Mouse (Mus musculus) mouse trophoblast stem cell (cell line): Measurements from ENCODE around the gene Twist2.

ENCODE experiments used
- in situ Hi-C, 2 experiments: fragments of 300-500 bp; cut with MseI, MboI; formaldehyde crosslinking; loops; 2 replicates in 1 of 2; 3 replicates in 1 of 2; pipeline ENCODE4 v1.15.1; 2025

Twist2 gene

GRCm38 (mm10) chr1:91873572-91874285 lies 72.5 kb downstream of the Twist2 start:
- in situ Hi-C loops: no loop called here

GRCm38 (mm10) chr1:91874633-91875032 lies 73.4 kb downstream of the Twist2 start:
- in situ Hi-C loops: no loop called here

DNA sequence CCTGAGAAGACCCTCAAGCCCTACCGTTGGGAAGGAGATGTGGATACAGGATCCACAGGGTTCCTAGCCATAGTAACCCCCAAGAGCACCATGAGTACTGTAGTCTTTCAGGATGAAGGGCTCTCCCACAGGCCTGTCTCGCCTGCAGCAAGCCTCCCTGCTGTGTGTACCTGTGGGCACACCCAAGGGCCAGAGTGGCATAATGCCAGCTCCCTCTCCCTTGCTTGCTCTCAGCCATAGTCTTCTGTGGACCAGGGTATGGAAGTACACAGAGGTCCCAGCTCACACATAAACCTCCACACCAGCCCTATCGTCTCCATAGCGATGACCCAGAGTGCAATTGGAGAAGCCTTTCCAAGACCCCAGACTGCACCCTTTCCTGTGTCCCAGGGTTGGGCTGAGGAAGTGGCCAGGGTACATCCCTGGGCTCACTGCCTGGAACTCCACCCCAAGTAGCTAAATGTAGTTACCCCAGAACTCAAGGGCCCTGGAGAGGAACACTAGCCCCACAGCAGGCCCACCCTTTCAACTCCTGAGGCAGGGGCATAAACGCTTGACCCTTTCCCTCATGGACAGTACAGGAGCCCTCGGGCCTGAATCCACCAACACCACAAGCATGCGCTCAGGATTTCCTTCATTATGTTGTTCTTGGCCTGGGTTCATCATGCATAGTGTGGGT lies 73.9 kb downstream of the Twist2 start:
- in situ Hi-C loops: no loop called here

DNA sequence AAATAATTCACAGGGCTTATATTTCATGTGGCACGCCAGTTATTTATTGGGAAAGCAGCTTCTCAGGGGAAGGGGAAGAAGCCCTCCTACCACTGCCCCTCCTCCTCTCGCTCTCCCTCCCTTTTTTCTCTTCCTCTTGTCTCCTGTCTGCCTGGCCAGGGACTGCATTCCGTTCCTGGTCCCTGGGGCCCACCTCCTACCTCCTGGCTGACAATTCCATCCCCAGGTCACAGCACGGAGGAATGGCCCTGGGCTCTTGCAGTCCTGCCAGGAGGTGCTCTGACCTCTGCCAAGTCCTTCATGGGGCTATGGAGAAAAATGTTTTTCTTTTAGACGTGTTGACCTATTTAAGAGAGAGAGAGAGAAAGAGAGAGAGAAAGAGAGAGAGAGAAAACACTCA lies 77.4 kb downstream of the Twist2 start:
- in situ Hi-C loops: no loop called here

DNA sequence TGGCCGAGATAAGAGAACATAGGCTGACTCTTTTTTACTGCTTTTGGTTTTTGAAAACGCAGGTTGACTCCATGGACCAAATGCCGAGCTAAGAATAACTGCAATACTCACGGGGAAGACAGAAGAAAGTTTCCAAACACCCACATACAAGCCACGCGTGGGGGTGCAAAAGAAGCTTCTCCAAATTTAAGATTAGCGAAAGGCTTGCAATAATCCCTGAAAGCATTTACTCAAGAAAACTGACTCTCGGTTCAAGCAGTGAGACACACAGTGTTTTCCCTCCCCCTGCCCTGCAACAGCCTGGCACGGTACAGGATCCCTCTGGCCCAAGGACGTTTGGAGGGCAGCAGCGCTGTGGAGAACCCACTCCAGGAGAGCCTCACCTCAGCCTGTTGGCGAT lies 78.9 kb downstream of the Twist2 start:
- in situ Hi-C loops: no loop called here

GRCm38 (mm10) chr1:91880899-91881298 lies 79.6 kb downstream of the Twist2 start:
- in situ Hi-C loops: no loop called here

DNA sequence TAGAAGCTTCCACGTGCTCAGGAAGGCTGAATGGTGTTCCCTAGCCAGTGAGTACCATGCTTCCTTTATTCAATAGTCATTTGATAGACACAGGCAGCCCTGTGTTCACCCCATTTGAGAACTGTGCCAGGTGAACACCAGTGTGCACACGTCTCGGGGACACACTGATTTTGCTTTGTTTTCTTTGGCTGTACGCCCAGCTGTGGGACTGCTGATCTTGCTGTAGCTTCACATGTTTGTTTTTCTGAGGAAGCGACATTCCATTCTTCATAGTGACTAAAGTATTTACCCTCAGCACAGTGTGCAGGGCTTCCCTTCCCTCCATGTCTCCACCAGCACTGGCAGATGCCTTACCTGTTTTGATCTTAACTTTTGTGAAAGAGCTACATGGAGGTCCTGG lies 81.9 kb downstream of the Twist2 start:
- in situ Hi-C loops: no loop called here

GRCm38 (mm10) chr1:91893598-91893997 lies 92.3 kb downstream of the Twist2 start:
- in situ Hi-C loops: no loop called here

- in situ Hi-C loops: no loop called here
Measured at GRCm38 (mm10) chr1:91894286-91894685, 93.0 kb downstream of the Twist2 start.

- in situ Hi-C loops: no loop called here
Measured at GRCm38 (mm10) chr1:91897078-91897477, 95.8 kb downstream of the Twist2 start.
